Mouse (Mus musculus) hindbrain, embryonic 15.5 days (tissue): ENCODE results near the gene Ear14. TPM values are rescaled to one million over a fixed set of nuclear protein-coding genes. Genes with fewer than 3 reads are reported as not detected.
"Not testable (repeated sequence)": the region's sequence is repeated elsewhere in the genome, so short reads cannot be mapped to it uniquely, and the experiment has no call there.

Source experiments
- ATAC-seq: fragments of 200-750 bp; cut with Nextera tagmentation; 2 replicates; pipeline ENCODE4 v1.8.0; 2017; ENCODE audit warnings: low read depth, moderate number of reproducible peaks, moderate TSS enrichment; ENCODE audit not compliant: low FRiP score
- H3K27ac ChIP-seq: fragments of 300-500 bp; sonication (generic); replicated peaks from 2 replicates; pipeline ENCODE4 v1.5.1; 2015; ENCODE audit warnings: mild to moderate bottlenecking, inconsistent platforms
- H3K27me3 ChIP-seq: fragments of 300-500 bp; sonication (generic); 2 replicates; pipeline ENCODE4 v1.6.1; 2015; ENCODE audit warnings: control low read depth, inconsistent platforms
- H3K36me3 ChIP-seq: fragments of 300-500 bp; sonication (generic); 2 replicates; pipeline ENCODE4 v1.6.1; 2015; ENCODE audit warnings: control low read depth, inconsistent platforms
- H3K4me1 ChIP-seq: fragments of 300-500 bp; sonication (generic); replicated peaks from 2 replicates; pipeline ENCODE4 v1.6.1; 2015; ENCODE audit warnings: control low read depth, inconsistent platforms
- H3K4me2 ChIP-seq: fragments of 300-500 bp; sonication (generic); 2 replicates; pipeline ENCODE4 v1.6.1; 2015; ENCODE audit warnings: moderate library complexity, mild to moderate bottlenecking, inconsistent platforms
- H3K4me3 ChIP-seq: fragments of 300-500 bp; sonication (generic); 2 replicates; pipeline ENCODE4 v1.5.1; 2015; ENCODE audit warnings: mild to moderate bottlenecking, inconsistent platforms
- H3K9ac ChIP-seq: fragments of 300-500 bp; sonication (generic); 2 replicates; pipeline ENCODE4 v1.6.1; 2015; ENCODE audit warnings: inconsistent platforms
- H3K9me3 ChIP-seq: fragments of 300-500 bp; sonication (generic); 2 replicates; pipeline ENCODE4 v1.6.1; 2016; ENCODE audit warnings: control low read depth, inconsistent platforms
- WGBS: fragments of 180-500 bp; shearing (Covaris S2); methylation state at CpG from one replicate; pipeline ENCODE4 v1.1.7; 2015; 5-methylcytosine and 5-hydroxymethylcytosine counted together
- polyA plus RNA-seq: library from polyadenylated mRNA; unstranded; fragments of >200 nt; fragmentation: Nextera tagmentation; extraction: Ambion mirVana; gene quantifications from 2 replicates; pipeline ENCODE4 v1.2.1, GENCODE M21; 2015

Gene Ear14
- not detected in 2 replicates for polyA plus RNA-seq

DNA sequence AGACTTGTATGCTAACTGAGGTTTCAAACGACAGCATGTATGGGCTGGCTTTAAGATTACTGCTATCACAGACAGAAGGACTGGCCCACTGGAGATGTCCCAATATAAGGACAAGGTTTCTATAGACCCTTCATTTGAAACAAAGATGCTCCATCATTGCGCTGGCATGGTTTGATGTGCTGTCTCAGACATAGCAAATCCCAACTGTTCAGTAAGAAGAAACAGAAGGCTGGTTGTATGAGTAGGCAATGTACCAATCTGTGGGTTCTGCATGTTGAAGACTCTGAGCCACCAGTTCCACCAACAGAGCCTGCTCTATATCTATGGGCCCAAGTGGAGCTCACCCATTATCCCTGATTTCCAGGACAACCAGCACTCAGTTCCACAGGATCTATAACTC, at the start of gene Ear14:
Ear14 (plus strand) TSS at position 277 of the 400 bp plus-strand sequence.
- Histone ChIP-seq H3K27ac (no peak within 1 kb of the TSS), H3K4me2 (no peak within 1 kb of the TSS), H3K36me3 (no peaks in the 10 kb centered on the region), H3K9ac (no peak within 1 kb of the TSS), H3K9me3 (no peaks in the 10 kb centered on the region), H3K4me1 (no peaks in the 10 kb centered on the region), H3K4me3 (no peak within 1 kb of the TSS), H3K27me3 (no peaks in the 10 kb centered on the region)
- 93% methylated on average over 2 of the region's 2 CpGs for WGBS
- no peak for ATAC-seq

DNA sequence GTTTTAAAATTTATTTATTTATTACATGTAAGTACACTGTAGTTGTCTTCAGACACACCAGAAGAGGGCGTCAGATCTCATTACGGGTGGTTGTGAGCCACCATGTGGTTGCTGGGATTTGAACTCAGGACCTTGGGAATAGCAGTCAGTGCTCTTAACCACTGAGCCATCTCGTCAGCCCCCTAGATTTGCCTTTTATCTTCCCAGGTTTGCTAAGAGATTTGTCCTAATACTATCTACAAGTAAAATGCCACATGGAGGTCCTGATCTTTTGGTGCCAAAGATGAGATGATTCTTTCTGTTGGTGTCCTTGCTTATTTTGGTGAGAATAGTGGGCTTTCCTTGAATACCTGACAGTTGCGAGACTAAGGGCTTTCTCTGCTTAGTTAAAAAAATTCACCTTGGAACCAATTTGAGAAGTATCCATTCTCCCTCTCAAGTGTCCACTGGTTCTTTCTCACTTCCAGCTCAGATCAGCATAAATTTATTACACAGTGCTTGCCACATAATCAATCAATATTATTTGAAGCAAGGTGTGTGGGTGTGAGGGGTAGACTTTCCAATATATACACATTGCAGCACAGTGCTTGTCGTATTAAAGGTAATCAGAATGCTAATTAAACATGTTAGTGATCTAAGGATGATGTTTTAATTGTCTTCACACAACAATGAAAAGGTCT, 47.0 kb upstream of the Ear14 start:
- Histone ChIP-seq H3K36me3 (no peaks in the 10 kb centered on the region), H3K27ac (no peak overlapping the region), H3K4me1 (no peaks in the 10 kb centered on the region), H3K9ac (no peak overlapping the region), H3K4me2 (no peak overlapping the region), H3K9me3 (no peaks in the 10 kb centered on the region), H3K4me3 (no peak overlapping the region), H3K27me3 (no peaks in the 10 kb centered on the region)
- 92% methylated on average over 5 of the region's 5 CpGs for WGBS
- ATAC-seq, result no peak

DNA sequence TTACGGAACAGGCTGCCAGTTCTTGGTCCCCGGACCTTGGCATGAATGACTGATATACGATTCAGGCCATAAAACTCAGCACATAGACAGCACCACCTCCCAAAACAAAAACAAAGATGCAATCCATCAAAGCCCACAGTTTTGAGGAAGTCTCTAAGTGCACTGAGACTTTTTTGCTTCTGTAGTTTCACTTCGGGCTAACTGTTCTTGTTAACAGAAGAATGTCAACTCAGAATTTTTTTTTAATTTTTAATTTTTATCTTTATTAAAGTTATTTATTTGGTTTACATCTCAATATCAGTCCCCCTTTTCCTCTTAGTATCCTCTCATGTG, 46.5 kb upstream of the Ear14 start:
- H3K4me2 ChIP-seq, result no peak overlapping the region
- H3K4me3 ChIP-seq, result no peak overlapping the region
- ATAC-seq, result no peak
- H3K9me3 ChIP-seq, result no peaks in the 10 kb centered on the region
- no peaks in the 10 kb centered on the region for H3K27me3 ChIP-seq
- H3K9ac ChIP-seq, result no peak overlapping the region
- 63% methylated on average over 4 of the region's 4 CpGs for WGBS
- H3K27ac ChIP-seq, result no peak overlapping the region
- H3K4me1 ChIP-seq, result no peaks in the 10 kb centered on the region
- H3K36me3 ChIP-seq, result no peaks in the 10 kb centered on the region

DNA sequence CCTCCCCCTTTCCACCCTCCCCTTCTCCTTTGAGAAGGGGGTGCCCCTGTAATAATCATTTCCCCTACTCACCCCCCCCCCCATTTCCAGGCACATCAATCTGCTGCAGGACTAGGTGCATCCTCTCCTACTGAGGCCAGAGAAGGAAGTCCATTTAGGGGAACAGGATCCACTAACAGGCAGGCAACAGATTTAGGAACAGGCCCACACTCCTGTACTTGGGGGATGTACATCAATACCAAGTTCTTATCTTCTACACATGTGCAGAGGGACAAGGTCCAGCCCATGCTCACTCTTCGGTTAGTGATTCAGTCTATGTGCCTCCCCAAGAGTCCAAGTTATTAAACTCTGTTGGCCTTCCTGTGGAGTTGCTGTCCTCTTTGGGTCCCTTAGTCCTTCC, 46.1 kb upstream of the Ear14 start:
- Histone ChIP-seq H3K36me3 (no peaks in the 10 kb centered on the region), H3K4me2 (no peak overlapping the region), H3K9me3 (no peaks in the 10 kb centered on the region), H3K4me3 (no peak overlapping the region), H3K4me1 (no peaks in the 10 kb centered on the region), H3K27ac (no peak overlapping the region), H3K27me3 (no peaks in the 10 kb centered on the region), H3K9ac (no peak overlapping the region)
- no peak for ATAC-seq
- WGBS, result 96% methylated on average over 1 of the region's 1 CpGs

DNA sequence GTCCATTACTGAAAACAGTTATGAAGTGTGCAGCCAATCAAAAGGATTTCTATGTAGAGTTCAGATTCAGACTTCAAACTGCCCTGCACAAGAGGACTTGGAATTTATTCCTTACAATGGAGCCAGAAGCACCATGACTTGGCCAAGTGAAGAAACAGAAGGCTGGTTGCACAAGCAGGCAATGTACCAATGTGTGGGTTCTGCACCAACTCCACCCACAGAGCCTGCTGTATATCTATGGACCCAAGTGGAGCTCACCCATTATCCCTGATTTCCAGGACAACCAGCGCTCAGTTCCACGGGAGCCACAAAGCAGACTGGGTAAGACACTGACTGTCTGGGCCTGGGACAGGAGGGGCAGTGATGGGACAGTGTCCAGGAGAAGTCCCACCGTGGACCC, 41.2 kb upstream of the Ear14 start, which contains the start of gene Rnase2b:
Rnase2b (plus strand) TSS at position 285 of the 400 bp plus-strand sequence.
- H3K4me1 ChIP-seq, H3K4me2 ChIP-seq, H3K9ac ChIP-seq, H3K27me3 ChIP-seq, H3K4me3 ChIP-seq, H3K27ac ChIP-seq, H3K36me3 ChIP-seq, ATAC-seq, H3K9me3 ChIP-seq: not testable (repeated sequence)
- 91% methylated on average over 3 of the region's 3 CpGs for WGBS

DNA sequence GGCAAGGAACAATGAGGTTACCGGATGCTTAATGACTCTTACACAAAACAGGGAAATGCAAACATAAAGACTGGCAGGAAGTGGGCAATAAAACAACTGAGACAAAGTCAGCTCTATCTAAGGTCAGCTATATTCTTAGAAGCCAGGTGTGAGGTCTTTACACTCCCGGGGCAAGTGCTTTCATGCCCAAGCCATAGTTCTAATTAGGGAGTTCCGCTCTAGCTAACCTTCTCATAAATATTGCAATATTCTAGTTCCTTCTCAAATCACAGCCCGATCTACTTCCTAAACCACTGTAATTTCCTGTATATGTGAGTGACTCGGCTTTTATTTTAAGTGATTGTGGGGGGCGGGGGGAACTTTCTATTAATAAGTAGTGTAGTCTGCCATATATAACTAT, 39.9 kb upstream of the Ear14 start:
- H3K27ac ChIP-seq, result not testable (repeated sequence)
- WGBS, result 93% methylated on average over 6 of the region's 6 CpGs

DNA sequence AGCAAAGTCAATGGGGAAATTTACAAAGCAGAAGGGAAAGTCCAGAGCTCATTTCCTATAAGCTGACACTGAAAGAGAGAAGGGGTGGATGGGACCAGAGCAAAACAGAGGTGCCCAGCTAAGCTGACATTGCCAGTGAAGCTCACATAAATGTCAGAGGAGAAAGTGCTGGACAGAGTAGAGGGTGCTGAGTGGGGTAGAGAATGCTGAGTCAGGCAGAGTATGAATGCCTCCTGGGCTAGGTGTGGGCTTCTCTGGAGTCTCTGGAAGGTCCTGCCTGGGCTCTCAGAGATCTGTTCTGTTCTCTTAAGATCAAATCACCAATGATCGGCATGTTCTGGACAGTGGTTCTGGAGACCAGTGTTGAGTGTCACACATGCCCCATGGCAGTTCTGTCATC, 37.8 kb upstream of the Ear14 start:
- no peak overlapping the region for H3K27ac ChIP-seq
- WGBS, result 96% methylated on average over 1 of the region's 1 CpGs
- H3K9me3 ChIP-seq, result no peaks in the 10 kb centered on the region
- no peak overlapping the region for H3K4me3 ChIP-seq
- H3K4me2 ChIP-seq, result no peak overlapping the region
- H3K4me1 ChIP-seq, result no peaks in the 10 kb centered on the region
- no peaks in the 10 kb centered on the region for H3K27me3 ChIP-seq
- no peak overlapping the region for H3K9ac ChIP-seq
- H3K36me3 ChIP-seq, result no peaks in the 10 kb centered on the region
- no peak for ATAC-seq

More for the DNA sequence above, 39.9 kb upstream of the Ear14 start:
- not testable (repeated sequence) for H3K4me3 ChIP-seq, H3K9me3 ChIP-seq, H3K27me3 ChIP-seq, H3K9ac ChIP-seq, H3K4me1 ChIP-seq, H3K4me2 ChIP-seq, ATAC-seq, H3K36me3 ChIP-seq

DNA sequence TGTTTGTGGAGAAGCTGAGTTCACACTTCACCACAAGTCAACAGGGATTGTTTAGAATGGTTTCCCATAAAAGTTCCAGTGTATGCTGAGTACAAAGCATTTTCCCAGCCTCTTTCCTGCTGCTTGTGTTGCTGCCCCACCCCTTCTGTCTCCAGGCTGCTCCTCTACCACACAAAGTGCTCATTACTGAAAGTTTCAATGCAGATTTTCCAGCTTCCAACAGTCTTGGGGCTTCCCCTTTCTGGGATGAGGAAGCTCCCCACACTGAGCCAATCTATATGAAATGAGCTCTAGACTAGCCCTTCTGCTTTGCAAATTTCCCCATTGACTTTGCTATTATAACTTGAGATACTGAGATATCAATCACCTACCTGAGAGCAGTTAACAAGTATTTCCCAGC, 37.1 kb upstream of the Ear14 start:
- no peak overlapping the region for H3K27ac ChIP-seq
- no peak for ATAC-seq
- no peaks in the 10 kb centered on the region for H3K27me3 ChIP-seq

DNA sequence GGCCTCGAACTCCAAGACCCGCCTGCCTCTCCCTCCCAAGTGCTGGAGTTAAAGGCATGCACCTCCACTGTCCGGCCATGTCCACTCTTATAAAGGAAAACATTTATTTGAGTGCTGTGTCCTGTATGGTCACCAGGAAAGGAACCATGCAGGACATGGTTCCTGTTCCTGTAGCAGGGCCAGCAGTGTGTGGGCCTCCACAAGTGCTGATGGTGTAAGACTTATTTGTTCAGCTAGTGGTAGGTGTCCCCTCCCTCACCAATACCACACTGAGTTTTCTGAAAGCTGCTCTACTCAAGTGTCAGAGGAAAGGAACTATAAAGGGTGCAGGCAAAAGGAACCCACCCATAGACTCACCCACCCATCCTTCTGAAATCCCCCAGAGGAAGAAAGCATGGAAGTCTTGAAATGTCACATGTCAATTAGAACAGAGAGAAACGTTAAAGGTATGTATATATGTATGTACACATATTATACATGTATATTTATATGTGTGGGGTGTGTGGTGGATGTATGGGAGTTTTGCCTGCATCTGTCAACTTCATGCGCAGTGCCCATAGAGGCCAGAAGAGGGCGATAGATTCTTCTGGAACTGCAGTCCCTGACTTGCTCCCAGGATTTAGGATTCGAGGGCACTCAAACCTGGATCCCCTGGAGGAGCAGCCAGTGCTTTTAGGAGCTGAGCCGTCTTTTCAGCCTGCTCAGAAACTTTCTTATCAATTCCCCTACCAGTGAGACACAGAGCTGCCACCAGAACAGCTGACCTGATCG, 30.9 kb upstream of the Ear14 start:
- H3K36me3 ChIP-seq, H3K4me3 ChIP-seq, H3K4me2 ChIP-seq, H3K4me1 ChIP-seq, H3K9me3 ChIP-seq, H3K27me3 ChIP-seq, H3K9ac ChIP-seq, ATAC-seq, H3K27ac ChIP-seq: not testable (repeated sequence)
- WGBS, result 40% methylated on average over 9 of the region's 9 CpGs

More for the DNA sequence above, 37.1 kb upstream of the Ear14 start:
- H3K9me3 ChIP-seq, result no peaks in the 10 kb centered on the region
- H3K4me2 ChIP-seq, result no peak overlapping the region
- H3K4me1 ChIP-seq, result no peaks in the 10 kb centered on the region
- no peak overlapping the region for H3K4me3 ChIP-seq
- H3K36me3 ChIP-seq, result no peaks in the 10 kb centered on the region
- H3K9ac ChIP-seq, result no peak overlapping the region

DNA sequence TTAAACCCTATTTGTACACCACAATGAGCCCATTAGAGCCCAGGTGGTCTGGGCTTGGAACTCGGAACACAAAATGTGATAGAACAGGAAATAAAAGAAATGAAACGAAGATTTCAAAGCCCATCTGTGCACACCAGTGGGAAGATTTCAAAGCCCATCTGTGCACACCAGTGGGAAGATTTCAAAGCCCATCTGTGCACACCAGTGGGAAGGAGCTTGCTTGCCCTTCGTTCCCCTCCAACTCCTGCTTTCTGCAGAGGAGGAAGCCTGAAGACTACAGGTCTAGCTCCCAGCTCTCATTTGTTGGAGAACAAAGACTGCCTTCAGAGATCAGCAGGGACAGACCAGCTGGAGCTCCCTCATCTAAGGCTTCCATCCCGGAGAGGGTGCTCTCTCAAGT, 30.2 kb upstream of the Ear14 start:
- not testable (repeated sequence) for H3K9me3 ChIP-seq, H3K27ac ChIP-seq, H3K4me2 ChIP-seq, H3K9ac ChIP-seq, H3K4me3 ChIP-seq, H3K4me1 ChIP-seq, H3K36me3 ChIP-seq, H3K27me3 ChIP-seq
- 38% methylated on average over 4 of the region's 4 CpGs for WGBS
- ATAC-seq, result 0 out of 2 replicates have a peak, but pooled peaks have one; percentile 47

DNA sequence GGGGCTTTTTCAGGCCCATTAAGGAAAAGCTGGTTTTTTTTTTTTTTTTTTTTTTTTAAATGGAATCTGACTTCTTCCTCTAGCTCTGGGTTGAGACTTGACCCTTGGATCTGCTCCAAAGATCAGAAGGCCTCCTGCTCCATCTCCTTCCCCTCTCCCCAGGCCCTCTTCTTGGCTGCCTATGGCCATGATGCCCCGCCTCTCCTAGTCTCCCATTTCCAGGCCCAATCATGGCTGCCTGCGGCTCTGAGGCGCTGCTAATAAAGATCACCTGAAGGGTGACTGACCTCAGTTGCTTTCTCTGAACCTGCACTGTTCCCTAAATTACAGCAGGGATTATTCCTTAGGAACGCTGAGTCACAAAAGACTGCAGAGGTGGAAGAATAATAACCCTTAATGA, 29.3 kb upstream of the Ear14 start:
- Histone ChIP-seq H3K27me3 (no peaks in the 10 kb centered on the region), H3K27ac (no peak overlapping the region), H3K4me3 (no peak overlapping the region), H3K9ac (no peak overlapping the region), H3K36me3 (no peaks in the 10 kb centered on the region), H3K9me3 (no peaks in the 10 kb centered on the region), H3K4me1 (no peaks in the 10 kb centered on the region), H3K4me2 (no peak overlapping the region)
- ATAC-seq, result no peak
- 84% methylated on average over 4 of the region's 4 CpGs for WGBS

DNA sequence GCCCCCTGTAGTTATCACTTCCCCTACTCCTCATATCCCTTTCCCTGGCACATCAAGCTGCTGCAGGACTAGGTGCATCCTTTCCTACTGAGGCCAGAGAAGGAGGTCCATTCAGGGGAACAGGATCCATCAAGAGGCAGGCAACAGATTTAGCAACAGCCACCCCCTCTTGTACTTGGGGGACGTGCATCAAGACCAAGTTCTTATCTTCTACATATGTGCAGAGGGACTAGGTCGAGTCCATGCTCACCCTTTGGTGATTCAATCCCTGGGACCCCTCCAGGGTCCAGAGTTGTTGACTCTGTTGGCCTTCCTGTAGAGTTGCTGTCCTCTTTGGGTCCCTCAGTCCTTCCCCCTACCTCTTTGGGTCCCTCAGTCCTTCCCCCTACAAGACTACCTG, 22.1 kb upstream of the Ear14 start:
- WGBS, result 84% methylated on average over 2 of the region's 2 CpGs
- H3K4me2 ChIP-seq, ATAC-seq: not testable (repeated sequence)

More for the DNA sequence above, 22.1 kb upstream of the Ear14 start:
- H3K36me3 ChIP-seq, H3K9ac ChIP-seq, H3K27me3 ChIP-seq, H3K9me3 ChIP-seq, H3K27ac ChIP-seq, H3K4me3 ChIP-seq, H3K4me1 ChIP-seq: not testable (repeated sequence)
